16 mouse cellular contexts compared by ENCODE assay signal in the genomic region with DNA sequence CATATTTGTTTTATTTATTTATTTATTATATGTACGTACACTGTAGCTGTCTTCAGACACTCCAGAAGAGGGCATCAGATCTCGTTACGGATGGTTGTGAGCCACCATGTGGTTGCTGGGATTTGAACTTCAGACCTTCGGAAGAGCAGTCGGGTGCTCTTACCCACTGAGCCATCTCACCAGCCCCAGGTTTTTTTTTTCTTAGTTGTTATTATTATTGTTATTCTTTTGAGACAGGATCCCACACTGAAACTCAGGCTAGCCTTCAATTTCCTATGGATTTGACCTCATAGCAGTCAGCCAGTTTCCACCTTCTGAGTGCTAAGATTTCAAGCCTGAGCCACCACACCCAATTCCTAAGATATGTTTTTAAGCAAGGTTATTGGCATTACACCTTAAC. TPM values are rescaled to one million over a fixed set of nuclear protein-coding genes. Genes with fewer than 3 reads are reported as not detected.
DNase-seq lines count a peak whose midpoint lies in the region; TF ChIP-seq lines count a peak whose summit lies in the region.
"Not testable (repeated sequence)": the region's sequence is repeated elsewhere in the genome, so short reads cannot be mapped to it uniquely, and the experiment has no call there.
"Had no signal": no experiment of that assay in that cellular context is flagged by ENCODE, and none has a peak within 500 bp of the region (broad histone marks: within the 10 kb centered on the region; RNA-seq: fewer than 3 reads in every experiment).

No protein-coding gene starts in this region.

- TF ChIP-seq CTCF in MEL (IDR thresholded peaks at IDR 0.05 in 2 of 3, conservative IDR thresholded peaks at IDR 0.05 in 1 of 3; ENCODE audit: control insufficient read depth in 1 of 3, insufficient read depth in 1 of 3, low read depth in 2 of 3, low read length in 3 of 3, poor library complexity in 1 of 3, severe bottlenecking in 1 of 3) = not testable (repeated sequence)
- 0 out of 2 replicates have a peak, but pooled peaks have one; percentile 12 for TF ChIP-seq CTCF in layer of hippocampus, adult 2 months (conservative IDR thresholded peaks at IDR 0.05)

- TF ChIP-seq POLR2A in MEL (IDR thresholded peaks at IDR 0.05; ENCODE audit: control insufficient read depth in 1 of 2, insufficient read depth in 1 of 2, low read depth in 1 of 2, low read length in 2 of 2, poor library complexity in 1 of 2) = not testable (repeated sequence)

- H3K4me1 ChIP-seq in MEL (ENCODE audit: control insufficient read depth in 1 of 2, insufficient read depth in 2 of 2, low read length in 2 of 2) = not testable (repeated sequence)

- H3K27ac ChIP-seq in MEL (ENCODE audit: control insufficient read depth, low read depth, low read length); layer of hippocampus, adult 2 months: not testable (repeated sequence)

- H3K27me3 ChIP-seq in MEL (ENCODE audit: control insufficient read depth in 1 of 2, insufficient read depth in 2 of 2, low read length in 2 of 2) = not testable (repeated sequence)

- not testable (repeated sequence) for TF ChIP-seq RAD21 in MEL (IDR thresholded peaks at IDR 0.05; ENCODE audit: low read depth, low read length)

- not testable (repeated sequence) for H3K9ac ChIP-seq in MEL (ENCODE audit: control insufficient read depth, low read depth, low read length, poor library complexity, severe bottlenecking)

- H3K79me2 ChIP-seq in MEL (ENCODE audit: control insufficient read depth, insufficient read depth, low read length, poor library complexity) = not testable (repeated sequence)

- H3K4me3 ChIP-seq in MEL (ENCODE audit: control insufficient read depth in 1 of 2, insufficient read depth in 1 of 2, low read depth in 2 of 2, low read length in 2 of 2); layer of hippocampus, adult 2 months: not testable (repeated sequence)

- DNase-seq in MEL (ENCODE audit: low read depth, low spot score) = peak; percentile 41
- DNase-seq in MEL-GATA-1-ER (ENCODE audit: extremely low read depth, low read depth) = peak; percentile 18
- peak; percentile 22 for DNase-seq in heart, adult 11 months
- not testable (repeated sequence) for DNase-seq in layer of hippocampus, adult 2 months (ENCODE audit: low spot score in 2 of 2)

- not testable (repeated sequence) for TF ChIP-seq EP300 in MEL (IDR thresholded peaks at IDR 0.05; ENCODE audit: low read depth in 1 of 2, low read length in 2 of 2)

- H3K36me3 ChIP-seq in MEL (ENCODE audit: control insufficient read depth in 1 of 2, insufficient read depth in 2 of 2, low read length in 2 of 2) = not testable (repeated sequence)

- not testable (repeated sequence) for H3K9me3 ChIP-seq in MEL (replicated peaks; ENCODE audit: insufficient read depth, low read length)

TF ChIP-seq in MEL, 35 proteins besides CTCF, POLR2A, EP300 and RAD21:
- peak; percentile 60; the same call in 1 of the 2 replicates for TF ChIP-seq ZNF384 (IDR thresholded peaks at IDR 0.05; ENCODE audit: low read depth, low read length)
- peak; percentile 97 for TF ChIP-seq TBP (IDR thresholded peaks at IDR 0.05; ENCODE audit: low read depth, low read length)
TF ChIP-seq in MEL: peak in this region for 2; not testable (repeated sequence) for 33.

RNA-seq across cellular contexts. Expression of a gene that starts 1.8 kb away (rescaled TPM):
- not detected in 2 replicates for total RNA-seq in MEL (2012; rRNA removed)
- polyA plus RNA-seq in MEL (2012; ENCODE audit: insufficient read depth in 1 of 2, insufficient read length in 2 of 2, low read depth in 1 of 2, low replicate concordance in 2 of 2, missing spikeins in 1 of 2) = under 1 TPM in 1 of 2 experiments, not detected in 1; 0.03 TPM
- total RNA-seq in layer of hippocampus, adult 2 months (2021) = under 1 TPM in 1 of 2 experiments, not detected in 1; 0.08 TPM
- total RNA-seq: adrenal gland, adult 18-20 months; adrenal gland, postnatal 14 days; CH12.LX had no signal
- polyA plus RNA-seq: activated CD4-positive, CD25-positive, alpha-beta regulatory T cell, adult 4 months; adrenal gland, adult 2 months; C2C12; CD4-positive, CD25-positive, alpha-beta regulatory T cell, adult 4 months; G1E; Patski had no signal

RNA-seq across cellular contexts. Expression of a gene that starts 34.1 kb away (rescaled TPM):
- 0.07 and 0.15 TPM in 2 replicates for total RNA-seq in MEL (2012; rRNA removed)
- not detected for polyA plus RNA-seq in MEL (2012; ENCODE audit: insufficient read depth in 1 of 2, insufficient read length in 2 of 2, low read depth in 1 of 2, low replicate concordance in 2 of 2, missing spikeins in 1 of 2)
- under 1 TPM; 0.32 to 0.56 TPM for total RNA-seq in layer of hippocampus, adult 2 months (2021)
- total RNA-seq: adrenal gland, adult 18-20 months; adrenal gland, adult 2 months; adrenal gland, postnatal 10 days; adrenal gland, postnatal 14 days; adrenal gland, postnatal 25 days; adrenal gland, postnatal 36 days; G1E had no signal
- polyA plus RNA-seq: activated CD4-positive, CD25-positive, alpha-beta regulatory T cell, adult 4 months; adrenal gland, adult 2 months; CD4-positive, CD25-positive, alpha-beta regulatory T cell, adult 4 months; G1E had no signal
